Mouse (Mus musculus): Measurements from ENCODE around the gene Mex3a.

Mex3a gene

DNA sequence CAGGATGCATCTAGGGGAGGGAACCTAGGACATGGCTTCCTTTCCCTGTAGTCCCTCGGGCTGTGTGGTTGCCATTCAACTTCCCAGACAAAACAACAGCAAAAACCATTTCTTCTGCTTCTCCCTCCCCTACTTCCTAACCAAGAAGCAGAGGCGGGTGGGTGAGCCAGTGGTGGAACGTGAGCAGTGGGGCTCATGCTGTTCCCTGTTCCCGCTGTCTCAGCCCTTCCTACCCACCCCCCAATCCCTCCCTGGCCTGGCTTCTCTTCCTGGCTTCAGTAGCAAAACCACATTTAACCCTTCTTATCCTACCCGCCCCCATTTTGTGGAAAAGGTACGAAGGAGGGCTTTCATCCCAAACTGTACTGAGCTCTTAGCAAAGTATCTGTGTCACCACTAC is 27.1 kb upstream of the Mex3a start:
- DNase-seq (ENCODE audit: low spot score in 2 of 2): no peak

DNA sequence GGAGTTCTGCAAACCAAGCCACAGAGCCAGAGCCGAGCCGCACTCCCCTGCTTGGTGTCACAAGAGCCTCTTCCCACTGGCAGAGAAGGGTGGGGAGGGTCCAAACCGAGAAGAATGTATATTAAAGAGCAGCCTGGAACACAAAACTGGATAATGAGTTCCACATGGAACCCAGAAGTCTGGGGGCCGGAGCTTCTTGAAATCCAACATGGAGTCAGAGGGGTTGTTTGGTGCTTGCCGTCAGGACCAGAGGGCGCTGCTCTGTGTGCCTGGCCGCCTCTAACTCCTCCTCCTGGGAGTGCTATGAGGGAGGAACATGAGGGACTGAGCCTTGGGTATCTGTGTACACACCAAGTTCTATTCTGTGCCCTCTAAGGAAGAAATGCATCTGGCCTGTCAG is 26.4 kb upstream of the Mex3a start:
- no peak for DNase-seq (ENCODE audit: low spot score in 2 of 2)

DNA sequence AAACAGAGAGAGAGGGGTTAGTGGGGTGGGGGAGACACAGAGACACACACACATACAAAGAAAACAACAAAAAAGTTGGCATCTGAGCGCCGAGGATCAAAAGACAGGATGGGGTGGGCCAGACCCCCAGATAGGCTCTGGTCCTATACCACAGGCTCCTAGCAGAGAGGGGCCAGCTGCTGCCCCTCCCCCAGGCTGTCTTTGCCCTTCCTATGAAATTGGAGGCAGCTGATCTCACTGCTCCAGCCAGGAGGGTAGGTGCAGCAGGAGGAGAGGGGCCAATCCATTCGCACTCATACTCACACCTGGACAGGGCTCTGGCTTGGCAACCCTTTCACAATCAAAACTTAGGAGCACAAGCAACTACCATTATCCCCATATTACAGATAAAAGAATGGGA is 22.9 kb upstream of the Mex3a start:
- no peak for DNase-seq (ENCODE audit: low spot score in 2 of 2)

DNA sequence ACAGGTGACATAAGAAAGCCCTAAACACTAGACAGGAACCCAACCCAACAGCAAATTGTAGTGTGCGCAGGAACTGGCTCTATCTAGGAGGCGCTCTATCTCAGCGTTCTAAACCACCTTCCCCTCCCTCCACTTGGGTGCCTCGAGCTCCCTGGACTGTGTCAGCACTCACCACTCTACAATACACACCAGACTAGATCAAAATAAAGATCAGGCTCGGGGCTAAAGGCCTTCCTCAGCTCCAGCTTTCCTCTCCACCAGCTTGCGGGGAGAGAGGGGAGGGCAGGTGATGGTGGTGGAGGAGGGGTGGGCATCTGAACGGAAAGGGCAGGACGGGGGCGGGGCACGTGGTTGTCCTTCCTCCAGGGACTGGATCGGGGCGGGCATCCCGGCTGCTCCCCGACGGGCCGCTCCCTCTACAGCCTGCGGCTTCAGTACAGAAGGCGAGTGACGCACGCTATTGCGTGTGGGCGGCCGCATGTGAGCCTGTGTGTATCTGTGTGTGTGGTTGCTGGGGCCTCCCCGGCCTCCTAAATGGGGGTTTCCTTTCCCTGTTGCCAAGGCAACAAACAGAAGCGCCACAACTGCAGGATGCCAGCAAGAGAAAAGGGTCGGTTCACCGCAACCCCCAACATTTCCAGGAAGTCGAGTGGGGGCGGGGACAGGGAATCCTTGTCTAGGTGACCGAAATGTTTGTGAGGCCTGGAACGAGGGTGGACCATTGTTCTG is 22.3 kb upstream of the Mex3a start, which contains the start of gene Lmna:
Gene Lmna (minus strand): TSS at position 265 of the 729 bp plus-strand sequence.
- DNase-seq (ENCODE audit: low spot score in 2 of 2): peak; percentile 88 to 94

DNA sequence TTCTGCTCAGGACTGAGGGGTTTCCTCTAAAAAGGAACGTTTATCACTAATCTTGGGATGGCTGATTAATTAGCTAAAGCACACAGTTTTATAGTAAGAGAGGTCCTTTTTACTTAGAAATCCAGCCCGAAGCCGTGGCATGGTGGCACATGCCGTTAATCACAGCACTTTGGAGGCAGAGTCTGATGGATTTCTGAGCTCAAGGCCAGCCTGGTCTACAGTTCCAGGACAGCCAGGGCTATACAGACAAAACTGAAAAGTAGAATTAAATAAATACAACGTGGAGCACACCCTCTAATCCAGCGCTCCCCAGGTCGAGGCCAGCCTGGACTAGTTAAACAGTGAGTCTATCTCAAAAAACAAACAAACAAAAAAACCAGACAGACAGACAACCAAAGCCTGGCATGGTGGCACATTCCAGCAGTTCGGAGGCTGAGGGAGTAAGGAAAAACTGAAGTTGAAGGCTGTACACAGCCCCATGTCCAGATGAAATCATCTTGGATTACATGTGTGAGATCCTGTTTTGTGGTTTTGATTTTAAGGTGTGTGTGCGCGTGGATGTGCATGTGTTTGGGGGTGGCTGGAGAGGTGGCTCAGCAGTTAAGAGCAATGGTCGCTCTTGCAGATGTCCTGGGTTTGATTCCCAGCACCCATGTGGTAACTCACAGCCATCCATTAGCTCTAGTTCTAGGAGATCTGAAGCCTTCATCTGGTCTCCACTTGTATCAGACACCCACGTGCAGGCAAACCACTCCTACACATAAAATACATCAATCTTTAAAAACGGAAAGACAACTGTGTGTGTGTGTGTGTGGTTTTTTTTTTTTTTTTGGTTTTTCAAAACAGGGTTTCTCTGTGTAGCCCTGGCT is 21.5 kb upstream of the Mex3a start:
- DNase-seq (ENCODE audit: low spot score in 2 of 2): no peak

DNA sequence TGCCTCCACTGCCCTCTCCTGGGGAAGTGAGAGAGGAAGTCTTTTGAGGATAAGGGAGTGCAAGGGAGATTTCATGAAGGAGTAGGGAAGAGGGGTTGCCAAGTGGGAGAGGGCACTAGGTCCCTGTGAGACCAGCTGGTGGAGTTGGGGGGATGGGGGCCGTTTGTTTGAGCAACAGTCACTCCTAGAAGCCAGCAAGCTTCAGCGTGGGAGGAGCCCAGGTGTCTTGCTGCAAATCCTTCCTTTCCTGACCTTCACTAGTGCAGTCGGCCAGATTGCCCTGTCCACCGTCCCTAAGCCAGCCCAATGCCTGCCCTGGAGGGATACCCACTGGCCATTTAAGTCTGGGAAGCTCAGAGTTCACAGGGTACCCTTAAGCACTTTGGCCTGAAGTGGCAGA is 20.6 kb upstream of the Mex3a start:
- no peak for DNase-seq (ENCODE audit: low spot score in 2 of 2)

DNA sequence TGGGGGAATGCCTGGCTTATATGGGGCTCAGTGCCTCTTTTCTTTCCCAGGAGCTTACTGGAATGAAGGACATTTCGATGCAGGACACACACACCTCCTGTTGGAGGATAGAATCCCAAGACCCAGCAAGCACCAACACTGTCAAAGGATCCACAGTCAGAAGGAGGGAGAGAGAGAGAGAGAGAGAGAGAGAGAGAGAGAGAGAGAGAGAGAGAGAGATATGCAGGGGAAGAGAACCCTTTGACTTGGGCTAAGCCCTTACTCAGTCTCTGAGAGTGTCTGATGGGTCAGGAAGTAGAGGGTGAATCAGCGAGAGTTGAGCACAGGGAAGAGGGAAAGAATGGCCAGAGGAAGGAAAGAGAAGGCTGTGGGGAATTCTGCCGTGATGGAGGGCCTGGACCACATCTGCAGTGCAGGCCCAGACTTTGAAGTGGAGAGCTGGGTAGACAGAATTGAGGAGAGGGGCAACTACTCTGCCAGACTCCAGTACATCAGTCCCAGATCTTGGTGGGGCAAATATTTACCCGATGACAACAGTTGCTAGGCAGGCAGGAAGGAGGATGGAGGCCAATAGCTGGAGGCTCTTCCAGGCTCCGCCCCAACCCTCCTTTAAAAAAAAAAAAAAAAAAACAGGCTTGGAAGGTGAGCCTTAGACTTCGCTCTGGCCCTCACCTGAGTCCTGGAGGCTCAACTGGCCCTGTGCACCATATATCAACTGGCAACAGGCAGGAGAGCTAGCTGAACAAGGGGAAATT is 19.9 kb upstream of the Mex3a start:
- no peak for DNase-seq (ENCODE audit: low spot score in 2 of 2)

DNA sequence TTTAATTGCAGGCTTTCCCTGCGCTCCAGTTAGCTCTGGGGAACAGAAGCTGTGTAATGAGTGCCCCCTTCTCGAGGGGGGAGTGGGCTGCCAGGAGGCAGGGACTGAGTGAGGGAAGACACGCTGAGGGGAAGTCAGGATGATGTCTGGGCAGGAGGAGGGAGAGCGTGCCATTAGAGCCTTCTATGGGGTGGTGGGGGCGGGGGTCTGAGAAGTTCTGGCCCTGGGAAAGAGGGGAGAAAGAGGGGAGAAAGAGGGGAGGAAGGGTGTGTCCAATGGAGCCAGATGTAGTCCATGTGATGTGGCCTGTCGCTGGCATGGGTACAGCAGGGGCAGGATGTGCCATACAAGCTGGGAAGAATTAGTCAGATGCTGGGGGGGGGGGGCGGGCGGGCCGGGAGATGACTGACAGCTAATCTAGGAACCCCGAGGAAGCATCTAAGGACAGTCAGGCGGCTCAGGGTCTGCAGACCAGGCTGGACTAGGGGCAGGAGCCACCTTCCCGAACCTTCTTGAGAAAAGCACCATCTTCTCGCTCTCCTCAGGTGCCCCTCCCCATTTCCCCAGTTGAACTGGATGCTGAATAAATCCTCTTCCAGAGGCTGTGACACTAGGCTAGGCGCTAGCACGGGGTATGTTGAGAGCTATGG is 19.2 kb upstream of the Mex3a start:
- no peak for DNase-seq (ENCODE audit: low spot score in 2 of 2)

DNA sequence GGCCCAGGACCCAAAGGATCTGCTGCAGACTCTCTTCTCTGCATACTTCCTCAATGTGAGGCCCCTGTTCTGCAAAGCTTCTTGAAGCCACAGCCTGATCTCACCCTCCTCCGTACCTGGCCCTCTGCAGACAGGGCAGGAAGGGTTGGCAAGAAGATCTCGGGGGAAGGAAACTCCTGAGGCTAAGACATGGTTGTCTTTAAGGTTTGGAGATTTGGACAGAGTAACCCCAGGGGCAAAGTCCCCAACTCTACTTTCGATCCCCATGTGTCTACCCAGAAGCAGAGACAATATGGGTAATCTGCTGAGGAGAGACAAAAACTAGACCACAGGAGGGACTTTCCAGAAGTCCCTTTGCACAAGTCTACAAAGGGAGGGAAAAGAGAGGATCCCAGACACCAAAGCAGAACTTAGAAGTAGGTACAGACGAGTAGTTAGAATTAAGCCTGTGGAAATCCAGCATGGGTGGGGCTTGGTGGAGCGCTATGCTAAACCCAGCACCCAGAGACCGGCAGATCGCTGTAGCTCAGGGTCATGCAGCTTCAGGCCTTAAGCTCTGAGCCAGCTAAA is 18.6 kb upstream of the Mex3a start:
- no peak for DNase-seq (ENCODE audit: low spot score in 2 of 2)

DNA sequence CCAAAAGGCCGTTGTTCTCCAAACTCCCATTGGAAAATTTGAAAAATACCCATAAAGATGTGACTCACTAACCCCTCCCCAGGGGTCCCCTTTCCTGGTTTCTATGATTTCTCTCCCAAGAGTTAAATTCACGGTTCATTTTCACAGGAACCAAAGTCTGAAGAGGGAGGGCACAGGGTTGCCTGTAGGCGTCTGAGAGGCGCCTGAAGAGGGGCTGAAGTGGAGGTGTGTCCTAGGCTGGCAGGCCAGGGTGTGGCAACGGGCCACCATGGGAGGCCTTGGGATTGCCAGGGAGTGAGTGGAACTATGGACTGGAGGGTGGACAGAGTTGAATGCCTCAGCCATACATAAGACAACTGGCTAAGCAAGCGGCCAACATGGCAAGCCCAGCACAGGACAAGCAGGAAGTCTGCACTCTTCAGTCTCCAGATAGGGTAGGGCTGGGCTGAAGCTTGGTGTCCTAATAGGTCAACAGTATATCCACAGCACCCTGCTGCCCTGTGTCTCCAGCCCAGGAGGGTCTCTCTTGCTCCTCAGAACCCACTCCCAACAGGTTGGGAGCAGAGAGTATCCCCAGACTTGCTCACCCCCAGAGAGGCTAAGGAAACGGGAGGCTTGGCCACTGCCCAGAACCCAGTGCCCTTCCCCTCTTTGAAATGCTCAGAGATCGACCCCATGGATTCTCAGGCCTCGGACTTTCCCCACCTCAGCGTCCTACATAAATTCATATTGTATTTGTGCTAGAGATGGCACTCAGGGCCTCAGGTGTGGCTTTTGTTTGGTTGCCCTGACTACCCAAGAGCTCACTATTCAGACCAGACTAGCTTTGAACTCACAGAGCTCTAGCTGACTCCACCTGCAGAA is 17.7 kb upstream of the Mex3a start:
- no peak for DNase-seq (ENCODE audit: low spot score in 2 of 2)

DNA sequence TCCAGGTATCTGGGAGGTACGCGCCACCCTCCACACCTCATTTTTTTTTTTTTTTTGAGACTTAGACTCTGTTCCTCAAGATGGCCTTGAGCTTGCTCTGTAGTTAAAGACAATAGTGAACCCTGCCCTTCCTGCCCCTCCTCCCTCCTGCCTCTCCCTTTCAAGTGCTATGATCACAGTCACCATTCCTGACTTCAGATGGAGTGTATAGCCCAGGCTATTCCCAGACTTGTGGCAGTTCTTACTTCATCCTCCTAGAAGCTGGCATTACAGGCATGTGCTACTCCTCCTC is 17.2 kb upstream of the Mex3a start:
- DNase-seq (ENCODE audit: low spot score in 2 of 2): no peak

DNA sequence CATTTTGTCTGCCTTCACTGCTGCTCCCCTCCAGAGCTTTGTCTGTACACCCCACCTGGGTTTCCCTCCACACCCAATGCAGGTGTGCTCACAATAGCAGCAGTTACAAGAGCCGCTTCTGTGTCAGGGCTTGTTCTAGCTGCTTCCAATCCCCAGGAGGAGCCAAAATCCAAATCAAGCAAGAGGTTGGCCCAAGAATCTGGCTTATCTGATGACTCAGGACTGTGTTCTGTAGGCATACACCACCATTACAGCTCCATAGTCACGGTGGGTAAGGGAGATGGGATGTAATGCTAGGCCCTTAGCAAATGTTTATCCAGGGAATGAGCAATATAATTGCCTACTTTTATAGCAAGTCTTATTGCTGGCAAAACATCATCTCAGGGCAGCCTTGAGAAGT is 15.8 kb upstream of the Mex3a start:
- DNase-seq (ENCODE audit: low spot score in 2 of 2): no peak

DNA sequence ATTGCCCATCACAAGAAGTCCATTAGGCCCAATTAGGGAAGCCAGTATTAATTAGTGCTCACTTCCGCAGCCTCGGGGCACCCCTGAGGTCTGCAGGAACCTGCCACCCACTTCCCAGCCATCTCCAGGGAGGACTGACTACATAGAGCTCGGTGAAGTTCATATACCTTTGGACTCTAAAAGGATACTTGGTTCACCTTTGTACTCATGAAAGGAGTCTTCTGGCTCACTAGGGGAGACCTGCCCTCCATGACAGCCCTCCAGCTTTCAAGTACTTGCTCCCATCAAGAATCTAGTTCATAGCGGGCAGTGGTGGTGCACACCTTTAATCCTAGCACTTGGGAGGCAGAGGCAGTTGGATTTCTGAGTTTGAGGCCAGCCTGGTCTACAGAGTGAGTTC is 13.8 kb upstream of the Mex3a start:
- DNase-seq (ENCODE audit: low spot score in 2 of 2): no peak

DNA sequence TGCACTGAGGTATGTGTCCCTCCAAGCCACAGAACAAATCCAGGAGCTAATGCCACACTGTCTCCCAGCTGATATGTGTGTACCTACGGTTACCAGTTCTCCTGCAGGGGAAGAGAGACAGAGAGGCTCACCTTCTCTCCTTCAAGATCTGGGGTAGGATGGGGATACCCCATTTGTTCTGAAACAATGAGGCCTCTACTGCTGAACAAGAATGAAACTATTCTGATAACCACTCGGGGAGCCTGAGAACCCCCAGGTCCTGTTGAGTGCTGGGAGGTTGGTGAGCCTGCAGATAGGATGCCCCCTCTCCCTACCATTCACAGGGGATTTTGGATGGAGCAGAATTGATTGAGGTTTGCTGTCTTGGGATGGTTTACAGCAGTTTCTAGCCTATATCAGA is 12.1 kb upstream of the Mex3a start:
- DNase-seq (ENCODE audit: low spot score in 2 of 2): no peak

DNA sequence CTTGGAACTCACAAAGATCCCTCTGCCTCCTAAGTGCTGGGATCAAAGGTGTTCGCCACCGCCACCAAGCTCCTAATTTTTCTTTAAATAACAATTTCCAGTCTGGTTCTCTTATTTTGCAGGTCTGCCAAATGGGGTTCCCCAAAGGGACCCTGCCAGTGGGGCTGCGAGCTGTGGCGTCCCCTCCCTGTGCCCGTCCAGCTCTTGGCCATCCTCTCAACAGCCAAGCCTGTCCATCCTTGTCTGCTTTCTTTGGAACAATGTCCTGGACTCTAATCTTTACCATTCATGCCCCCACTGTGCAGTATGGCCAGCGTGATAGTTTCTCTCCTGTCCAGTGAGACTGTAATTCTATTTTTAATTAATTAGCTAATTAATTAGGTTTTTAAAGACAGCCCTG is 11.0 kb upstream of the Mex3a start:
- DNase-seq (ENCODE audit: low spot score in 2 of 2): no peak

DNA sequence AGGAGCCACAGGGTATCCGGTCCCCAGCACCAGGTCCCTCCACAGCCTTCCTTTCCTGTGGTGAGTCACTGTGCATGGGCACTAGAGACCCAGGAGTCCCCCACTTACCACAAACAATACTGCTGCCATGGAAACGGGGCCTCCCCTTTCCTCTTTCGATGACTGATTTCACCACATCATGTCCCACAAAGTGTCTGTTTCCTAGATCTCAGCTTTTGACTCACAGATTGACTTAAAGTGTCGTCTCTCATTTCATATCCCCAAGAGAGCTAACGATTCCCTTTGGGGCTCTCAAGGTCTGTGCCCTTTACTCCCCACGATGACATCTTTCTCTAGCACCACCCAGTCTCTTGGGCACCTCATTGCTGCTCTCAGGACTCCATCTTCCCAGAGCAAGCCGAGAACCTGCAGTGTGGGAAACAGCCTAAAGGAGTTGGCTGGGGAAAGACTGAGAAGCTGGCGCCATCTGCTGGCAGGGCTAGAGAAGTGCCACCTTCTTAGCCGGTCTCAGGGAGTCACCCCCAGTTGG is 10.3 kb upstream of the Mex3a start:
- DNase-seq (ENCODE audit: low spot score in 2 of 2): peak in 1 of 2 experiments; percentile 67

DNA sequence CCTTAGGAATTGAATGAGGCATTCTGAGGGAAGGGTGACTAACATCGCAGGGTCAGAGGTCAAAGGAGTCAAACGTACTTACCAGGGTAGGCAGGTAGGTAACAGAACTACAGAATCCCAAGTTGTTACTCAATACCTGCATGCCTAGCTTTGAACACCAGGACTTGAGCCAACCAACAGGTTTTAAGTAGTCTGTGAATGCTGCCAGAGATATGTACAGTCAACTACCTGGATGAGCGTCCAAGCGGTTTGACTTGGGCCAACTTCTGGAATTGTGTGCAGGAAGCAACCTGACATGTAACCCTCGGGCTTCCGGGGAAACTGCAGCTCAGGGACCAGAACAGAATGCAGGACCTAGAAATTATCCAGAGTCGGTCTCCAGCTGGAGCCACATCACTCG is 9.2 kb upstream of the Mex3a start:
- DNase-seq (ENCODE audit: low spot score in 2 of 2): no peak

DNA sequence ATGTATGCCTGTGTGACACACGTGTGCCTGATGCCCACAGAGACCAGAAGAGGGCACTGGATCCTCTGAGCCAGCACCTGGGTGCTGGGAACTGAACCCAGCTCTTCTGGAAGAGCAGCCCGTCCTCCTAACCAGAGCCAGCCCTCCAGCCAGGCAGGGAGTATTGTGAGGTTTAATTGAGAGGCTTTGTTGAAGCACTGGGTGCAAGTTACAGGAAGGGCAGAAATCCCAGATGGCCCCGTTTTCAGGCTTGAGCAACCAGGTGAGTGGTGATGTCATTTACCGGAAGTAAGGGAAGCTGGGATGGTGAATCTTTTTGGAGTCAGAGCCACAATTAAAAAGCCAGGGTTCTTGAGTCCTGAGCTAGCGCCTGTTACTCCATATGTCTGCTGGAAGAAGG is 7.2 kb upstream of the Mex3a start:
- DNase-seq (ENCODE audit: low spot score in 2 of 2): no peak

DNA sequence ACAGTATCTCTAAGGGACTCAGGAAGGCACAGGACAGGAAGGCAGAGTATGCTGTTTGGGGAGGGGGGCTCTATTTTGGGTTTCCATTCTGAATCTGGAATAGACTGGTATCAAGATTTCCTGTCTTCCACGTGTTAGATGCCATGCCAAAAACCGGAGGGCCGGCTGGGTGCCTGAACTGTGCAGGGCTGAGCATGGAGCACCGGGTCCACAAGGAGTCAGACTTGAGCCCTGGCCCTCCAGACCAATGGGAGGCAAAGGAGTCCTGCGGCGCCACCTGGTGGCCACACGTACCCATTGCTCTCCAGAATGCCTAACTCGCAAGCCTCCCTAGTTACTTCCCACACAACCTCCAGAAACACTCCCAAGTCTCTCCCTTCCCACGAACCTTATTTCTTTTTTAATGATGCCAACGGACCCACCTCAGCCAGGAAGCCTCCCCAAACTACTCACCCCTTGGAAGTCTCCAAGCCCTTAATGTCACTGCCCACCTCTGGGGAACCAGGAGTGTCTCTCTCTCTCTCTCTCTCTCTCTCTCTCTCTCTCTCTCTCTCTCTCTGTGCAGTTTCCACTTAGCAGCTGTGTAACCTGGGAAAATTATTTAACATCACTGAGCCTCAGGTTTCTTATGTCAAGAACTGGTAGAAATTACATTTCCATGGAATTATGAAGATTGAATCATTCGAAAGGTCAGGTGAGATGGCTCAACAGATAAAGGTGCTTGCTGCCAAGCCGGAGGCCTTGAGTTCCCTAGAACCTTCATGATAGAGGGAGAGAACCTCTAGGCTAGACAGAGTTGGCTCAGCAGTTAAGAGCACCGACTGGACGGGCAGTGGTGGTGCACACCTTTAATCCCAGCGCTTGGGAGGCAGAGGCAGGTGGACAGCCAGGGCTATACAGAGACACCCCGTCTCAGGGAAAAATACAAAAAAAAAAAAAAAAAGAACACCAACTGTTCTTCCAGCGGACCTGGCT is 5.8 kb upstream of the Mex3a start:
- peak in 1 of 2 experiments; percentile 82 for DNase-seq (ENCODE audit: low spot score in 2 of 2)

Data from left cerebral cortex, adult 9 months (tissue).